Mouse (Mus musculus): ENCODE results near the gene Muc5ac. TPM values are rescaled to one million over a fixed set of nuclear protein-coding genes. Genes with fewer than 3 reads are reported as not detected.
"Not testable (repeated sequence)": the region's sequence is repeated elsewhere in the genome, so short reads cannot be mapped to it uniquely, and the experiment has no call there.

Muc5ac gene
- total and polyA plus RNA-seq, 3 experiments: not detected

DNA sequence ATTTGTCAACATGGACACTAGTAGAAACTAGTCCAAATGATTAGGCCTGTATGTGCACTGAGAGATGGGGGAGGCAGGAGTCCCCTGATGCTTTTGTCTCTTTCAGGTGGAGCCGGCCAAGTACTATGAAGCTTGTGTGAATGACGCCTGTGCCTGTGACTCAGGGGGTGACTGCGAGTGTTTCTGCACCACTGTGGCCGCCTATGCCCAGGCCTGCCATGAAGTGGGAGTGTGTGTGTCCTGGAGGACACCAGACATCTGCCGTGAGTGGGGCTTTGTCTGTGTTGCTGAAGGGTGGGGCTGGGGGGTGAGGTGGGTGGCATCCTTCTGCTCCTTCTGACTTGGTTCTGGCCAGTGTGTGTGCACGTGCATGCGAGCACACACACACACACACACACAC is 14.4 kb downstream of the Muc5ac start:
- H3K4me2 ChIP-seq (ENCODE audit: insufficient read depth, low read depth, poor library complexity, severe bottlenecking): no peak overlapping the region
- H3K4me3 ChIP-seq (replicated peaks in 1 of 3; ENCODE audit: low read depth in 2 of 3, low read length in 2 of 3, poor library complexity in 1 of 3): no peak overlapping the region
- H3K79me2 ChIP-seq (replicated peaks; ENCODE audit: control insufficient read depth, extremely low read depth, insufficient read depth, poor library complexity, severe bottlenecking): no peaks in the 10 kb centered on the region
- H3K36me3 ChIP-seq (replicated peaks in 1 of 2; ENCODE audit: control insufficient read depth in 1 of 2, insufficient read depth in 1 of 2, low read length in 1 of 2): no peaks in the 10 kb centered on the region
- H3K9me3 ChIP-seq (replicated peaks; ENCODE audit: low read length): peaks cover 3% of the 10 kb centered on the region
- H3K27ac ChIP-seq (ENCODE audit: insufficient read depth, low read depth): no peak overlapping the region
- dilution Hi-C loops (cut with MboI; ENCODE audit: extremely low pct_ligation_motif_present, extremely low pct_unique_long_range_greater_than_20kb, low sequenced_read_pairs): no loop called here
- TF ChIP-seq TCF12 (IDR thresholded peaks at IDR 0.05; ENCODE audit: low read depth, low read length) (no peak), KAT2A (IDR thresholded peaks at IDR 0.05; ENCODE audit: insufficient replicate concordance, low read length) (no peak), USF2 (conservative IDR thresholded peaks at IDR 0.05; ENCODE audit: low read depth, low read length) (no peak), MEF2A (IDR thresholded peaks at IDR 0.05; ENCODE audit: borderline replicate concordance, low read depth, low read length) (no peak), MXI1 (IDR thresholded peaks at IDR 0.05; ENCODE audit: low read depth, low read length) (no peak)
- peaks cover 86% of the 10 kb centered on the region for H3K27me3 ChIP-seq (replicated peaks)
- H3K9ac ChIP-seq (ENCODE audit: insufficient read depth, low read depth): no peak overlapping the region
- no peaks in the 10 kb centered on the region for H3K4me1 ChIP-seq (ENCODE audit: control insufficient read depth in 1 of 2, insufficient read depth in 2 of 2)
- DNase-seq (ENCODE audit: extremely low read depth): no peak
- in situ Hi-C loops (cut with MboI; ENCODE audit: low pct_ligation_motif_present, low pct_unique_long_range_greater_than_20kb, low sequenced_read_pairs): no loop called here

DNA sequence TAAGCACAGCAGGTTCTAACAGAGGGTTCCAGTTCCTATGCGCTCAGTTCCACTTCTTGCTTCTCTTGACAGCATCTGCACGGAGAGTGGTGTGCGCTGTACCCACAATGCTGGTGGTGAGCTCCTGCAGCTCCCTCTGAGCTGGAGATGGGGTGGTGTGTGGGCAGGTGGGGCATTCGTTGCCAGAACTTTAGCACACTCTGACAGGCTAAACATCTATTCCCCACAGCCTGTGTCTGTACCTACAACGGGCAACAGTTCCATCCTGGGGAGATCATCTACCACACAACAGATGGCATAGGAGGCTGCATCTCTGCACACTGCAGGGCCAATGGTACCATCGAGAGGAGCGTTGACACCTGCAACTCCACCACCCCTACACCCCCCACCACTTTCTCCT is 16.6 kb downstream of the Muc5ac start:
- no peaks in the 10 kb centered on the region for H3K4me1 ChIP-seq (ENCODE audit: control insufficient read depth in 1 of 2, insufficient read depth in 2 of 2)
- H3K79me2 ChIP-seq (replicated peaks; ENCODE audit: control insufficient read depth, extremely low read depth, insufficient read depth, poor library complexity, severe bottlenecking): no peaks in the 10 kb centered on the region
- no peak overlapping the region for H3K9ac ChIP-seq (ENCODE audit: insufficient read depth, low read depth)
- no peaks in the 10 kb centered on the region for H3K9me3 ChIP-seq (replicated peaks; ENCODE audit: low read length)
- in situ Hi-C loops (cut with MboI; ENCODE audit: low pct_ligation_motif_present, low pct_unique_long_range_greater_than_20kb, low sequenced_read_pairs): no loop called here
- TF ChIP-seq POLR2AphosphoS2 (IDR thresholded peaks at IDR 0.05; ENCODE audit: low read depth, low read length) (no peak), NELFE (IDR thresholded peaks at IDR 0.05; ENCODE audit: low read depth, low read length) (no peak), MAX (IDR thresholded peaks at IDR 0.05; ENCODE audit: low read length) (no peak), JUN (IDR thresholded peaks at IDR 0.05; ENCODE audit: insufficient read depth, low read depth, low read length) (no peak), RAD21 (IDR thresholded peaks at IDR 0.05; ENCODE audit: low read depth, low read length) (no peak), CTCF (conservative IDR thresholded peaks at IDR 0.05 in 1 of 2, IDR thresholded peaks at IDR 0.05 in 1 of 2; ENCODE audit: low read depth in 2 of 2, low read length in 2 of 2) (no peak), PAX5 (IDR thresholded peaks at IDR 0.05; ENCODE audit: low read length) (no peak), TBP (conservative IDR thresholded peaks at IDR 0.05; ENCODE audit: low read depth, low read length) (no peak)
- H3K4me2 ChIP-seq (ENCODE audit: insufficient read depth, low read depth, poor library complexity, severe bottlenecking): no peak overlapping the region
- no peak for DNase-seq (ENCODE audit: extremely low read depth)
- no peak overlapping the region for H3K4me3 ChIP-seq (replicated peaks in 1 of 3; ENCODE audit: low read depth in 2 of 3, low read length in 2 of 3, poor library complexity in 1 of 3)
- H3K36me3 ChIP-seq (replicated peaks in 1 of 2; ENCODE audit: control insufficient read depth in 1 of 2, insufficient read depth in 1 of 2, low read length in 1 of 2): no peaks in the 10 kb centered on the region
- no peak overlapping the region for H3K27ac ChIP-seq (ENCODE audit: insufficient read depth, low read depth)
- dilution Hi-C loops (cut with MboI; ENCODE audit: extremely low pct_ligation_motif_present, extremely low pct_unique_long_range_greater_than_20kb, low sequenced_read_pairs): no loop called here
- peaks cover 68% of the 10 kb centered on the region for H3K27me3 ChIP-seq (replicated peaks)

DNA sequence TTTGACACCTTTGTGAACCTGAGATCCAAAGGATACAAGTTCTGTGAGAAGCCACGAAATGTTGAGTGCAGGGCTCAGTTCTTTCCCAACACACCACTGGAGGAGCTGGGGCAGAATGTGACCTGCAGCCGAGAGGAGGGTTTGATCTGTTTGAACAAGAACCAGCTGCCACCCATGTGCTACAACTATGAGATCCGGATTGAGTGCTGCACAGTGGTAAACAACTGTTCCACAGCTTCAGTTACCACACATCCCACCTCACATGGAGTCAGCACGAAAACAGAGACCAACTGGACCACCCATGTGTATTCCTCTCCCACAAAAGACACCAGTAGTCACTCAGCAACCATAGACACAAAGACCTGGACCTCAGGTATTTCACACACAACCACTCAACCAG is 19.1 kb downstream of the Muc5ac start:
- H3K4me2 ChIP-seq (ENCODE audit: insufficient read depth, low read depth, poor library complexity, severe bottlenecking); H3K4me1 ChIP-seq (ENCODE audit: control insufficient read depth in 1 of 2, insufficient read depth in 2 of 2); DNase-seq (ENCODE audit: extremely low read depth); H3K9ac ChIP-seq (ENCODE audit: insufficient read depth, low read depth); H3K27ac ChIP-seq (ENCODE audit: insufficient read depth, low read depth); H3K79me2 ChIP-seq (replicated peaks; ENCODE audit: control insufficient read depth, extremely low read depth, insufficient read depth, poor library complexity, severe bottlenecking); in situ Hi-C loops (cut with MboI; ENCODE audit: low pct_ligation_motif_present, low pct_unique_long_range_greater_than_20kb, low sequenced_read_pairs); H3K9me3 ChIP-seq (replicated peaks; ENCODE audit: low read length); H3K36me3 ChIP-seq (replicated peaks in 1 of 2; ENCODE audit: control insufficient read depth in 1 of 2, insufficient read depth in 1 of 2, low read length in 1 of 2); H3K4me3 ChIP-seq (replicated peaks in 1 of 3; ENCODE audit: low read depth in 2 of 3, low read length in 2 of 3, poor library complexity in 1 of 3); dilution Hi-C loops (cut with MboI; ENCODE audit: extremely low pct_ligation_motif_present, extremely low pct_unique_long_range_greater_than_20kb, low sequenced_read_pairs): not testable (repeated sequence)
- peaks cover 71% of the 10 kb centered on the region for H3K27me3 ChIP-seq (replicated peaks)

DNA sequence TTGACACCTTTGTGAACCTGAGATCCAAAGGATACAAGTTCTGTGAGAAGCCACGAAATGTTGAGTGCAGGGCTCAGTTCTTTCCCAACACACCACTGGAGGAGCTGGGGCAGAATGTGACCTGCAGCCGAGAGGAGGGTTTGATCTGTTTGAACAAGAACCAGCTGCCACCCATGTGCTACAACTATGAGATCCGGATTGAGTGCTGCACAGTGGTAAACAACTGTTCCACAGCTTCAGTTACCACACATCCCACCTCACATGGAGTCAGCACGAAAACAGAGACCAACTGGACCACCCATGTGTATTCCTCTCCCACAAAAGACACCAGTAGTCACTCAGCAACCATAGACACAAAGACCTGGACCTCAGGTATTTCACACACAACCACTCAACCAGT is 21.2 kb downstream of the Muc5ac start:
- H3K4me3 ChIP-seq (replicated peaks in 1 of 3; ENCODE audit: low read depth in 2 of 3, low read length in 2 of 3, poor library complexity in 1 of 3); H3K4me1 ChIP-seq (ENCODE audit: control insufficient read depth in 1 of 2, insufficient read depth in 2 of 2); H3K9me3 ChIP-seq (replicated peaks; ENCODE audit: low read length); H3K27ac ChIP-seq (ENCODE audit: insufficient read depth, low read depth); H3K9ac ChIP-seq (ENCODE audit: insufficient read depth, low read depth); H3K36me3 ChIP-seq (replicated peaks in 1 of 2; ENCODE audit: control insufficient read depth in 1 of 2, insufficient read depth in 1 of 2, low read length in 1 of 2); DNase-seq (ENCODE audit: extremely low read depth); in situ Hi-C loops (cut with MboI; ENCODE audit: low pct_ligation_motif_present, low pct_unique_long_range_greater_than_20kb, low sequenced_read_pairs); dilution Hi-C loops (cut with MboI; ENCODE audit: extremely low pct_ligation_motif_present, extremely low pct_unique_long_range_greater_than_20kb, low sequenced_read_pairs); H3K4me2 ChIP-seq (ENCODE audit: insufficient read depth, low read depth, poor library complexity, severe bottlenecking); H3K79me2 ChIP-seq (replicated peaks; ENCODE audit: control insufficient read depth, extremely low read depth, insufficient read depth, poor library complexity, severe bottlenecking): not testable (repeated sequence)
- peaks cover 70% of the 10 kb centered on the region for H3K27me3 ChIP-seq (replicated peaks)
